8 mouse cellular contexts compared by ENCODE assay signal in the genomic region with DNA sequence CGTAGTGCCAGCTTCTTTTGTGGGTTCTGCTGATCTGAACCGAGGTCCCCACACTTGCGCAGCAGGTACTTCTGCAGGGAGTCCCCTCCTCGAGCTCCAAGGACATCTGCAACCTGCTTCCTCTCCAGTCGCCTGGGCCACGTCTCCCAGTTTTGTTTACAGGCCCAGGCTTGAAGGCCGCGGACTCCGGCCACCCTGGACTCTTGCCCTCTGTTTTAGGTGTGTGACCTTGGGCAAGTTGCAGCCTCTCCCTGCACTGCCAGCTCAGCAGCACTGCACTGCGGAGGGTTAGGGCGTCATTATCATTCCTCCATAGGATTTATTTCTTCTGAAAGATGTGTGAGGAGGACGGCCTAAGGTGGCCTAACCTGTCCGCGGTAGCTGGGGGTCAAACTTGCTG. TPM values are rescaled to one million over a fixed set of nuclear protein-coding genes. Genes with fewer than 3 reads are reported as not detected.
DNase-seq lines count a peak whose midpoint lies in the region; ATAC-seq and TF ChIP-seq lines count a peak whose summit lies in the region.

No protein-coding gene starts in this region.

- no peak overlapping the region for H3K4me3 ChIP-seq in forebrain, embryonic 11.5 days (ENCODE audit: low read depth, low read length)
- H3K4me3 ChIP-seq in forebrain, embryonic 16.5 days (replicated peaks; ENCODE audit: low read length): no peak overlapping the region
- H3K4me3 ChIP-seq in gastrocnemius, adult 2 months: no peak overlapping the region

- intact Hi-C loops in gastrocnemius, adult 2 months (cut with DNase I): no loop called here

- no peaks in the 10 kb centered on the region for H3K9me3 ChIP-seq in forebrain, embryonic 11.5 days (ENCODE audit: control insufficient read depth, low read length)
- H3K9me3 ChIP-seq in forebrain, embryonic 16.5 days (ENCODE audit: control insufficient read depth, low read length): no peaks in the 10 kb centered on the region

- H3K36me3 ChIP-seq in forebrain, embryonic 11.5 days (ENCODE audit: control insufficient read depth, insufficient read depth, low read length): no peaks in the 10 kb centered on the region
- no peaks in the 10 kb centered on the region for H3K36me3 ChIP-seq in forebrain, embryonic 16.5 days (ENCODE audit: control insufficient read depth, insufficient read depth)

- no peaks in the 10 kb centered on the region for H3K27me3 ChIP-seq in forebrain, embryonic 11.5 days (ENCODE audit: control insufficient read depth, insufficient read depth, low read length)
- no peaks in the 10 kb centered on the region for H3K27me3 ChIP-seq in forebrain, embryonic 16.5 days (replicated peaks; ENCODE audit: control insufficient read depth, insufficient read depth, low read length)

- H3K4me2 ChIP-seq in forebrain, embryonic 11.5 days (ENCODE audit: low read depth, low read length, severe bottlenecking): no peak overlapping the region
- no peak overlapping the region for H3K4me2 ChIP-seq in forebrain, embryonic 16.5 days (ENCODE audit: low read length)

- no peak for TF ChIP-seq CTCF in gastrocnemius, adult 2 months (IDR thresholded peaks at IDR 0.05)

- peak; percentile 44 for ATAC-seq in forebrain, embryonic 11.5 days (replicated peaks; ENCODE audit: low FRiP score)
- ATAC-seq in forebrain, embryonic 16.5 days: no peak
- no peak for ATAC-seq in activated CD4-positive, CD25-positive, alpha-beta regulatory T cell, adult 4 months
- ATAC-seq in erythroblast, adult 5-6 weeks (replicated peaks; ENCODE audit: low FRiP score, poor library complexity, severe bottlenecking): no peak

- H3K9ac ChIP-seq in forebrain, embryonic 11.5 days (ENCODE audit: low read length): no peak overlapping the region
- H3K9ac ChIP-seq in forebrain, embryonic 16.5 days (replicated peaks; ENCODE audit: low read depth, low read length): no peak overlapping the region

- H3K27ac ChIP-seq in forebrain, embryonic 11.5 days (ENCODE audit: low read depth, low read length): peak overlapping the region; percentile 18; the same call in 1 of the 2 replicates
- H3K27ac ChIP-seq in forebrain, embryonic 16.5 days (ENCODE audit: low read length): no peak overlapping the region
- no peak overlapping the region for H3K27ac ChIP-seq in gastrocnemius, adult 2 months

- DNase-seq in forebrain, embryonic 11.5 days (ENCODE audit: low spot score): no peak
- peak; percentile 49 to 62 for DNase-seq in urinary bladder, adult 18-20 months (ENCODE audit: low spot score in 2 of 2)
- no peak for DNase-seq in urinary bladder, postnatal 14 days (ENCODE audit: low spot score)
- DNase-seq in kidney, postnatal 25 days: peak; percentile 66 to 86
- DNase-seq in gastrocnemius, adult 2 months: no peak

- 70% methylated on average over 14 of the region's 14 CpGs for WGBS in forebrain, embryonic 11.5 days
- WGBS in forebrain, embryonic 16.5 days: 73% methylated on average over 14 of the region's 14 CpGs

- 0 out of 2 replicates have a peak, but pooled peaks cover 5% of the 10 kb centered on the region for H3K4me1 ChIP-seq in forebrain, embryonic 11.5 days (replicated peaks; ENCODE audit: control insufficient read depth, insufficient read depth, low read length)
- peaks cover 7% of the 10 kb centered on the region; the same call in 1 of the 2 replicates for H3K4me1 ChIP-seq in forebrain, embryonic 16.5 days (replicated peaks; ENCODE audit: control insufficient read depth, insufficient read depth, low read length)

RNA-seq across cellular contexts. Expression of a gene that starts 47.0 kb away (rescaled TPM):
- polyA plus RNA-seq in forebrain, embryonic 11.5 days (2014; fragmentation: Nextera tagmentation; extraction: Ambion mirVana): 12.4 and 13.7 TPM in 2 replicates
- polyA plus RNA-seq in forebrain, embryonic 16.5 days (2015; fragmentation: Nextera tagmentation; extraction: Ambion mirVana): 6.1 and 6.2 TPM in 2 replicates
- polyA plus RNA-seq in activated CD4-positive, CD25-positive, alpha-beta regulatory T cell, adult 4 months (2017; shearing (Covaris generic)): 1 to 10 TPM in 1 of 2 experiments, under 1 TPM in 1; 0.48 to 1.1 TPM
- total RNA-seq in erythroblast, adult 5-6 weeks (2015; ENCODE audit: low replicate concordance): not detected in 2 replicates
- total RNA-seq in erythroblast, adult 5-6 weeks (2017; ENCODE audit: low replicate concordance): not detected in 2 replicates
- 1 to 10 TPM in 1 of 2 experiments, under 1 TPM in 1; 0.66 to 1.7 TPM for total RNA-seq in gastrocnemius, adult 2 months (2021)

Comparison
In these comparisons a context has a peak if more than half of its experiments do, and no peak if none do; other contexts are left out.
1. DNase-seq: peak in urinary bladder, adult 18-20 months (2 of 2) and kidney, postnatal 25 days (2 of 2); none in forebrain, embryonic 11.5 days (single experiment), urinary bladder, postnatal 14 days (single experiment) and gastrocnemius, adult 2 months (single experiment).